Mouse (Mus musculus): Measurements from ENCODE around the gene Krtap1-4. TPM values are rescaled to one million over a fixed set of nuclear protein-coding genes. Genes with fewer than 3 reads are reported as not detected.
A peak's percentile ranks its signal among the peaks of the same experiment; 100 is the strongest.

Krtap1-4 gene
- polyA plus RNA-seq, 1 experiment from 2014 or later = not detected

DNA sequence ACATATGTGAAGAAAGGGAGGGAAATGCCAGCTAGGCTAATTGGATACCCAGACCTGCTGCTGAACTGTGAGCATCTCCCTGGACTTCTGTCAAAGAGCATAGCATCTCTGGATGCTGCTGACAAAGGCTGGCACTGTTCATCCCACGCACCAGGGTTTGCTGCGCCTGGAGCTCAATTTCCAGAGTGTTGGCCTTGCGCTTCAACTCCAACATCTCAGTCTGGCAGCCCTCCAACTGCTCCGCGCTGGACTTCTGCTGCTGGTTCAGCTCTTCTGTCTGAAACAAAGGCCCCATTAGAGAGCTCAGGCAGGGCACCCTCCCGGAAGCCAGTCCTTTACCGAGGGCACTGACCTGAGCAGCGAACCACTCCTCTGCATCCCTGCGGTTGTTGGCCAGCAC, 43.7 kb downstream of the Krtap1-4 start:
- H3K27ac ChIP-seq (ENCODE audit: low read depth) = peak overlapping the region; percentile 54; the same call in 1 of the 2 replicates
- H3K4me2 ChIP-seq = no peak overlapping the region
- ATAC-seq (ENCODE audit: insufficient read depth) (no peak), DNase-seq (peak; percentile 83)
- H3K4me1 ChIP-seq (ENCODE audit: insufficient read depth) = no peaks in the 10 kb centered on the region
- no peak for TF ChIP-seq CTCF (IDR thresholded peaks at IDR 0.05; ENCODE audit: low read depth)
- no peaks in the 10 kb centered on the region for H3K36me3 ChIP-seq (ENCODE audit: insufficient read depth)
- WGBS = 44% methylated on average over 9 of the region's 9 CpGs
- no peaks in the 10 kb centered on the region for H3K9me3 ChIP-seq (ENCODE audit: low read depth, low read length)
- H3K9ac ChIP-seq = no peak overlapping the region
- no peaks in the 10 kb centered on the region for H3K27me3 ChIP-seq (ENCODE audit: insufficient read depth, low read length)
- H3K4me3 ChIP-seq (ENCODE audit: low read depth, low read length) = no peak overlapping the region

Other genes starting within 250 kb of the Krtap1-4 start
- gene Krt26, start 245.7 kb downstream of the Krtap1-4 start, polyA plus RNA-seq (2014; fragmentation: Nextera tagmentation; extraction: Ambion mirVana) = not detected in 2 replicates
- not detected in 2 replicates for gene Krt27, start 232.6 kb downstream of the Krtap1-4 start, polyA plus RNA-seq (2014; fragmentation: Nextera tagmentation; extraction: Ambion mirVana)
- gene Krt28, start 208.8 kb downstream of the Krtap1-4 start, polyA plus RNA-seq (2014; fragmentation: Nextera tagmentation; extraction: Ambion mirVana) = 0.29 TPM in 1 of 2 replicates, not detected in the other
- 24.5 and 24.6 TPM in 2 replicates for gene Krt10, start 194.3 kb downstream of the Krtap1-4 start, polyA plus RNA-seq (2014; fragmentation: Nextera tagmentation; extraction: Ambion mirVana)
- not detected in 2 replicates for gene Krt12, start 161.4 kb downstream of the Krtap1-4 start, polyA plus RNA-seq (2014; fragmentation: Nextera tagmentation; extraction: Ambion mirVana)
- gene Krt20, start 145.5 kb downstream of the Krtap1-4 start, polyA plus RNA-seq (2014; fragmentation: Nextera tagmentation; extraction: Ambion mirVana) = 0.28 and 0.42 TPM in 2 replicates
- gene Krt23, start 90.5 kb downstream of the Krtap1-4 start, polyA plus RNA-seq (2014; fragmentation: Nextera tagmentation; extraction: Ambion mirVana) = 4.0 and 4.4 TPM in 2 replicates
- not detected in 2 replicates for gene Krt39, start 62.3 kb downstream of the Krtap1-4 start, polyA plus RNA-seq (2014; fragmentation: Nextera tagmentation; extraction: Ambion mirVana)
- gene Krt40, start 40.5 kb downstream of the Krtap1-4 start, polyA plus RNA-seq (2014; fragmentation: Nextera tagmentation; extraction: Ambion mirVana) = 0.17 TPM in 1 of 2 replicates, not detected in the other
- not detected in 2 replicates for gene Krtap3-3, start 32.8 kb downstream of the Krtap1-4 start, polyA plus RNA-seq (2014; fragmentation: Nextera tagmentation; extraction: Ambion mirVana)
- gene Krtap3-2, start 26.8 kb downstream of the Krtap1-4 start, polyA plus RNA-seq (2014; fragmentation: Nextera tagmentation; extraction: Ambion mirVana) = not detected in 2 replicates
- gene Gm11939, start 24.2 kb downstream of the Krtap1-4 start, polyA plus RNA-seq (2014; fragmentation: Nextera tagmentation; extraction: Ambion mirVana) = not detected in 2 replicates
- gene Krtap3-1, start 17.0 kb downstream of the Krtap1-4 start, polyA plus RNA-seq (2014; fragmentation: Nextera tagmentation; extraction: Ambion mirVana) = not detected in 2 replicates
- gene Krtap1-5, start 2.6 kb downstream of the Krtap1-4 start, polyA plus RNA-seq (2014; fragmentation: Nextera tagmentation; extraction: Ambion mirVana) = not detected in 2 replicates
- gene Krtap1-3, start 7.7 kb upstream of the Krtap1-4 start, polyA plus RNA-seq (2014; fragmentation: Nextera tagmentation; extraction: Ambion mirVana) = not detected in 2 replicates
- gene Krtap9-3, start 14.5 kb upstream of the Krtap1-4 start, polyA plus RNA-seq (2014; fragmentation: Nextera tagmentation; extraction: Ambion mirVana) = not detected in 2 replicates
- not detected in 2 replicates for gene Gm11938, start 19.7 kb upstream of the Krtap1-4 start, polyA plus RNA-seq (2014; fragmentation: Nextera tagmentation; extraction: Ambion mirVana)
- gene Gm11937, start 26.5 kb upstream of the Krtap1-4 start, polyA plus RNA-seq (2014; fragmentation: Nextera tagmentation; extraction: Ambion mirVana) = not detected in 2 replicates
- not detected in 2 replicates for gene Krtap2-4, start 31.2 kb upstream of the Krtap1-4 start, polyA plus RNA-seq (2014; fragmentation: Nextera tagmentation; extraction: Ambion mirVana)
- not detected in 2 replicates for gene Gm11562, start 36.8 kb upstream of the Krtap1-4 start, polyA plus RNA-seq (2014; fragmentation: Nextera tagmentation; extraction: Ambion mirVana)
- gene Krtap4-1, start 44.6 kb upstream of the Krtap1-4 start, polyA plus RNA-seq (2014; fragmentation: Nextera tagmentation; extraction: Ambion mirVana) = not detected in 2 replicates
- gene Krtap4-2, start 51.4 kb upstream of the Krtap1-4 start, polyA plus RNA-seq (2014; fragmentation: Nextera tagmentation; extraction: Ambion mirVana) = not detected in 2 replicates
- gene Krtap4-7, start 60.4 kb upstream of the Krtap1-4 start, polyA plus RNA-seq (2014; fragmentation: Nextera tagmentation; extraction: Ambion mirVana) = not detected in 2 replicates
- gene Gm11555, start 66.6 kb upstream of the Krtap1-4 start, polyA plus RNA-seq (2014; fragmentation: Nextera tagmentation; extraction: Ambion mirVana) = not detected in 2 replicates
- gene Gm11563, start 75.3 kb upstream of the Krtap1-4 start, polyA plus RNA-seq (2014; fragmentation: Nextera tagmentation; extraction: Ambion mirVana) = not detected in 2 replicates
- gene Krtap4-6, start 82.3 kb upstream of the Krtap1-4 start, polyA plus RNA-seq (2014; fragmentation: Nextera tagmentation; extraction: Ambion mirVana) = not detected in 2 replicates
- gene Gm14190, start 107.1 kb upstream of the Krtap1-4 start, polyA plus RNA-seq (2014; fragmentation: Nextera tagmentation; extraction: Ambion mirVana) = not detected in 2 replicates
- gene Gm14180, start 150.6 kb upstream of the Krtap1-4 start, polyA plus RNA-seq (2014; fragmentation: Nextera tagmentation; extraction: Ambion mirVana) = not detected in 2 replicates
- gene Gm11595, start 189.3 kb upstream of the Krtap1-4 start, polyA plus RNA-seq (2014; fragmentation: Nextera tagmentation; extraction: Ambion mirVana) = not detected in 2 replicates
- not detected in 2 replicates for gene Krtap4-8, start 197.1 kb upstream of the Krtap1-4 start, polyA plus RNA-seq (2014; fragmentation: Nextera tagmentation; extraction: Ambion mirVana)
- not detected in 2 replicates for gene Krtap4-9, start 201.5 kb upstream of the Krtap1-4 start, polyA plus RNA-seq (2014; fragmentation: Nextera tagmentation; extraction: Ambion mirVana)
- gene Gm11596, start 209.8 kb upstream of the Krtap1-4 start, polyA plus RNA-seq (2014; fragmentation: Nextera tagmentation; extraction: Ambion mirVana) = not detected in 2 replicates
- gene Gm11569, start 215.3 kb upstream of the Krtap1-4 start, polyA plus RNA-seq (2014; fragmentation: Nextera tagmentation; extraction: Ambion mirVana) = not detected in 2 replicates
- gene Gm11554, start 220.8 kb upstream of the Krtap1-4 start, polyA plus RNA-seq (2014; fragmentation: Nextera tagmentation; extraction: Ambion mirVana) = not detected in 2 replicates
- gene Krtap4-13, start 226.2 kb upstream of the Krtap1-4 start, polyA plus RNA-seq (2014; fragmentation: Nextera tagmentation; extraction: Ambion mirVana) = not detected in 2 replicates
- not detected in 2 replicates for gene Gm11564, start 232.0 kb upstream of the Krtap1-4 start, polyA plus RNA-seq (2014; fragmentation: Nextera tagmentation; extraction: Ambion mirVana)

Data from lung, embryonic 14.5 days (tissue).